Mouse (Mus musculus) heart, postnatal 4 days (tissue): ENCODE data around the gene Mef2a. TPM values are rescaled to one million over a fixed set of nuclear protein-coding genes. Genes with fewer than 3 reads are reported as not detected.
A peak's percentile ranks its signal among the peaks of the same experiment; 100 is the strongest.

ENCODE experiments used
- DNase-seq: peaks from one replicate; pipeline ENCODE4 v3.0.0; 2021
- total RNA-seq, 2 experiments: library from RNA; stranded (reverse); gene quantifications; 2 replicates each; pipeline ENCODE4 v1.2.3; 2021

Mef2a gene
- total RNA-seq, 2 experiments from 2014 or later: 250 to 257 TPM

GRCm38 (mm10) chr7:67243121-67243893, 129.4 kb downstream of the Mef2a start:
- DNase-seq: no peak

GRCm38 (mm10) chr7:67241969-67242368, 130.7 kb downstream of the Mef2a start:
- no peak for DNase-seq

GRCm38 (mm10) chr7:67237752-67238151, 134.9 kb downstream of the Mef2a start:
- DNase-seq: no peak

GRCm38 (mm10) chr7:67236351-67236750, 136.3 kb downstream of the Mef2a start:
- DNase-seq: no peak

- peak; percentile 78 for DNase-seq
These were observed 137.9 kb downstream of the Mef2a start for GRCm38 (mm10) chr7:67234797-67235196.

- peak; percentile 5 for DNase-seq
These were observed 140.2 kb downstream of the Mef2a start for GRCm38 (mm10) chr7:67232504-67232903.

GRCm38 (mm10) chr7:67230640-67231140, 142.0 kb downstream of the Mef2a start:
- peak; percentile 21 for DNase-seq

- DNase-seq: peak; percentile 82
These were observed 142.4 kb downstream of the Mef2a start for GRCm38 (mm10) chr7:67230221-67230620.

GRCm38 (mm10) chr7:67229701-67230100, 143.0 kb downstream of the Mef2a start:
- peak; percentile 9 for DNase-seq

- DNase-seq: peak; percentile 71
These were observed 143.6 kb downstream of the Mef2a start for GRCm38 (mm10) chr7:67228891-67229602.

- no peak for DNase-seq
These were observed 144.3 kb downstream of the Mef2a start for GRCm38 (mm10) chr7:67228390-67228789.

- no peak for DNase-seq
These were observed 145.1 kb downstream of the Mef2a start for GRCm38 (mm10) chr7:67227538-67227937.

GRCm38 (mm10) chr7:67225943-67226625, 146.6 kb downstream of the Mef2a start:
- no peak for DNase-seq

GRCm38 (mm10) chr7:67222220-67222862, 150.3 kb downstream of the Mef2a start, which contains the start of gene Lysmd4:
TSS of gene Lysmd4 (plus strand) at chr7:67222544.
- peak; percentile 98 for DNase-seq

GRCm38 (mm10) chr7:67217025-67217424, 155.6 kb downstream of the Mef2a start:
- peak; percentile 86 for DNase-seq

GRCm38 (mm10) chr7:67216351-67216750, 156.3 kb downstream of the Mef2a start:
- no peak for DNase-seq

- DNase-seq: no peak
These were observed 159.1 kb downstream of the Mef2a start for GRCm38 (mm10) chr7:67213589-67213988.

- DNase-seq: no peak
These were observed 160.7 kb downstream of the Mef2a start for GRCm38 (mm10) chr7:67211971-67212370.

- no peak for DNase-seq
These were observed 161.3 kb downstream of the Mef2a start for GRCm38 (mm10) chr7:67211341-67211740.

GRCm38 (mm10) chr7:67210004-67210833, 162.4 kb downstream of the Mef2a start:
- no peak for DNase-seq

- DNase-seq: no peak
These were observed 164.3 kb downstream of the Mef2a start for GRCm38 (mm10) chr7:67208317-67208716.
